Mouse (Mus musculus) c-Kit-positive CD71-positive TER-119-negative erythroid progenitor cells, embryonic 14.5 days (primary cell): ENCODE results near the gene St3gal6.

Experiments used
- DNase-seq: peaks from one replicate; pipeline ENCODE4 v3.0.0-alpha.2; 2013; ENCODE audit warnings: low read depth

The St3gal6 gene

DNA sequence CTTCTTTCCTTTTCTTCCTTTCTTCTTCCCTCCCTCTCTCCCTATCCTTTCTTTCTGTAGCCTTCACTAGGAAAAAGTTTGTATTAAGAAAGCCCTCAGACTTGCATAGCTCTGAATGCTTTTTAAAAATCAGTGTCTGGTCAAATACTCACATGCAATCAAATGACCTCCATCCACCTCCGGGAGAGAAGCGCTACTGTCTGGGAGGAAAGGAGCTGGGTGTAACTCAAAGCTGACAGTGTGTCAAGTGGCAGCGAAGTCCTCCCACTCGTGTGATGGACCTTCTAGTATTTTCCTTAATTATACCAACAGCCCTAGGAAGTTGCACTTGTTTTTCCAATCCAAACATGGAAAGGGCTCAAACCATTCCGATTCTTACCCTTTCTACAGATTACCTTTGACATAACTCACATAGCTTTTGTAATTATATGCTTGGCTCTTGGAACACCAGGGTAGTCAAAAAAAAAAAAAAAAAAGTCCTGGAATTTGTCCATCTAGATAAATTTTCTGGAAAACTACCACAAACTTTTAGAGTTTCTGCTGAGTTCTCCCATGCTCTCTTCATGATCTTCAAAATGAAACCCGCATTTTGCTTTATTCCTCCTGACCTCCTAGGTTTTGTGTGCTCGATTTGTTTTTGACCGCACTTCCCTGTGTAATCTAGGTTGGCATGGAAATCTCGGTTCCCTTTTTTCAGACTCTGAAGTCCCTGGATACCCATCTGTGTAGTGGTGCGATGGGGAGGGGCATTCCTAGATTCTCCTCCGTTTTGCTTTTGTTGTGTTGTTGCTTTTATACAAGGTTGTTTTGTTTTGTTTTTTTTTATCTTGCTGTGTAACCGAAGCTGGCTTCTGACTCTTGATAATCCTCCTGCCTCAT, at the start of gene St3gal6:
Gene St3gal6, minus strand, starts transcription at position 272 of the 879 bp plus-strand sequence.
- no peak for DNase-seq

DNA sequence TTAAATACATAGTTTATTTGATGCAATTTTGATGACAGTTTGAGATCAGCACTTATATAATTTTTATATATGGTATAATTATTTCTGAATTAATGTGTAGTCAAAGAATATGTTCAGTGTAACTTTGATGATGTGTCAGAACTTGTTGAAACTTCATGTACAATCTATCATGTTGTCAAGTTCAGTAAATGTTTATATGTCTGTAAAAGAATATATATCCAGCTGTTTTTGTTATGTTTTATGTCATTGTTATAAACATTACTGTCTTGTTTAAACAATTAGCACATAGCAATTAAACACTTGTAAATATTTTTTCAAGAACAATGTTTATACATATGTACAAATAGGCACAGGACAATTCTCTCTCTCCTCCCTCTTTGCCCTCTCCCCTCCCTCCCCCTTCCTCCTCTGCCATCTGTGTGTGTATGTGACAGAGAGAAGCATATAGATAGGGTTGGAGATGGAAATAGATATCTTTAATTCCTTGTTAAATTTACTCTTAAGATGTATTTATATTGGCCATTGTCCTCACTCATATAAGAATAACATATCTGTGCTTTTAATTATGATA, 46.7 kb upstream of the St3gal6 start:
- DNase-seq, result no peak

DNA sequence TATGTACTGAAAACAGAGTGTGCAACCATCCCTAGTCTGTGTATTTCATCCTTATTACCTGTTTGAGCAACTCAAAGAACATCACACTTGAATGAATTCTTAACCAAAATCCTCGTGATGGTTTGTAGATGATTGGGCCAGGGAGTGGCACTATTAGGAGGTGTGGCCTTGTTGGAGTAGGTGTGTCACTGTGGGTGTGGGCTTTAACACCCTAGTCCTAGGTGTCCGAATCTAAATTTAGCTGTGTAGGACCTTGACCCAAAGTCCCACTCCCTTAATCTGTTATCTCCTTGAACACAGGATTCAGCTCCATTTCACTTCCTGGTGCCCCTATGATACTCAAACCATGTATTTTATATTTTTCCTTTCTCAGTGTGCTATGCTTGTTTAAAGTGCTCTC, 37.2 kb upstream of the St3gal6 start:
- no peak for DNase-seq

DNA sequence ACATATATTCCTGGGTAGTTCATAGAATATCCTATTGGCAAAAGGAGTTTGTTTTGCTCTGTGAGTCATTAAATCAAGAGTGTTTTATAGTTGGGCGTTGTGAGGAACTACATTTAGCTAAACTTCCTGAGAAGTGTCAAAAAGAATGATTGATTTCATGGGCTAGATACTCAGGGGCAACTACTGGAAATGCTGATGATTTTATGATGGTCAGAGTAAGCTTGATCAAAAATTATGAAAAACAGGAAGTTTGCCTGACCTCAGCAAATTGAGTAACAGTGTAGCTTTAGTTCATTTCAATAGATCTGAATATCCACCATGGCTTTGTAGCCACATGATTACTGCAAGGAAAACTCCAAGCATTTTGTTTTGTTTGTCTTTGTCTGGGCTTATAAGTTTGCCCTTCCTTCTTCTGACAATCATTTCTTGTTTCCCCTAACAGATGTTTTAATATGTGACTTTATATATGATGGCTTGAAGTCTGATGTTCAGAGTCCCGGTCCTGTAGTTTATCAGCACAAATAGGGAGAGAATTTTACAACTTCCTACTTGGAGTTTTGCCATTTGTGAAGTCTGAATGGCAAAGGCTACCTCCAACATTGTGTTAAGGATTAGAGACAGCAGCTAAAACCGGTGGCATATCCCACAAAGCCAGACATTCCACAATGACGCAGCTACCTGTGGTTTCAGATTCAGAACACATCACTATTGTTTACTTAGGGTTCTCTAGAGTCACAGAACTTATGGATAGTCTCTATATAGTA, 32.2 kb upstream of the St3gal6 start:
- no peak for DNase-seq

DNA sequence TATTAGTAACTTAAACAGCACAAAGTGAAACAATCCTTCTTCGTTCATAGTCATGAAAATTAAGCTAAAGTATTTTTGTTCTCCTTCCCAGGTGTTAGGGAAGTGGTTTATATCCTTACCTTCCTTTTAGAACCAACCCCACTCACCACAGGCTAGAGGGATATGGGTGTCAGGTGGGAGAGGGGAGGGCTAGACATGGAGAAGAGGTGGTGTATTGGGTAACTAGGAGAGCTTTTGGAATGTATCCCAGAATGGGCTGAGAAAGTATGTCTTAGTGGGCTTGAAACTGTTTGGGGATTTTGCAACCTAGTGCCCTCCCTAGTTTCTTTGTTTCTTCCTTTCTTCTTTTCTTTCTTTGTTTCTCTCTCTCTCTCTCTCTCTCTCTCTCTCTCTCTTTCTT, 30.6 kb upstream of the St3gal6 start:
- DNase-seq, result no peak

DNA sequence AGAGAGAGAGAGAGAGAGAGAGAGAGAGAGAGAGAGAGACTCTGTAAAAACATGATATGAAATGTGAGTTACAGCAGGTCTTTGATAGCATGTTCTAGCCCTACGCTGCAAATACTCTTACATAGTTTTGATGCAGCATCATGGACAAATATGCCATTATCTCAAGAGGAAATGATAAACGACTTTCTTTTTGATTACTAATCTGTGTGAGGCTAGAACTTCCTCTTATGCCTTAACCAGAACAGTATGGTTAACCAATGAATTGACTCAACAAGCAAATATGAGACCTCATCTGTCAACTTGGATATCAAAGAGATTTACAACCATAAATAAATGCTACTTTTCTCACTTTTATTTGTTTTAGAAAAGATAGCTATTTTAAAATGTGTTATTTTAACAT, 24.0 kb upstream of the St3gal6 start:
- DNase-seq, result no peak

DNA sequence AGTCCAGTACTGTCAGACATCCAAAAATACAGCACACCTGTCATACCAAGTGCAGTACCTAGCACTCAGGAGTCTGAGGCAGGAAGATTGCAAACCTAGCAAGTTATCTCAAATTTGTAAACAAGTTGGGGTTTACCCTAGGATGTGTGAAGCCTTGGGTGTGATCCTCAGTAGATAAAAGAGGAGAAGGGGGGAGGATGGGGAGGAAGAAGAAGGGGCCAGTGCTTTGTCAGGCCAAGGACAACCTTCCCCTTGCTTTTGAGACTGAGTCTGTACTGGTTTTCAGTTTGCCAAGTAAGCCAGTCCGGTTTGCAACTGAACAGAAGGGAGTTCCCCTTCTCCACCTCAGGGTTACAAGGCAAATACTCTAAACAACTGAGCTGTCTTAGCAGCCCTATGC, 22.1 kb upstream of the St3gal6 start:
- no peak for DNase-seq

DNA sequence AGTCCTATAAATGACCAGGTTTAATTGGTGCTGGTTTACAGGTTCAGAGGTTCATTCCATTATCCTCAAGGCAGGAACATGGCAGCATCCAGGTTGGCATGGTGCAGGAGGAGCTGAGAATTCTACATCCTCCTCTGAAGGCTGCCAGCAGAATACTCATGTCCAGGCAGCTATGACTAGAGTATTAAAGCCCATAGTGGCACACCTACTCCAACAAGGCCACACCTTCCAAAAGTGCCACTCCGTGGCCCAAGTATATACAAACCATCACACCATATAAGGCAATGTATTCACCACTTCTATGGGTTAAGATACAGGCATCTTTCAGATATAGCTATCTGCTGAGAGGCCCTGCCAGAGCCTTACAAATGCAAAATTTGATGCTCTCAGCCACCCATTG, 15.4 kb upstream of the St3gal6 start:
- DNase-seq, result no peak

DNA sequence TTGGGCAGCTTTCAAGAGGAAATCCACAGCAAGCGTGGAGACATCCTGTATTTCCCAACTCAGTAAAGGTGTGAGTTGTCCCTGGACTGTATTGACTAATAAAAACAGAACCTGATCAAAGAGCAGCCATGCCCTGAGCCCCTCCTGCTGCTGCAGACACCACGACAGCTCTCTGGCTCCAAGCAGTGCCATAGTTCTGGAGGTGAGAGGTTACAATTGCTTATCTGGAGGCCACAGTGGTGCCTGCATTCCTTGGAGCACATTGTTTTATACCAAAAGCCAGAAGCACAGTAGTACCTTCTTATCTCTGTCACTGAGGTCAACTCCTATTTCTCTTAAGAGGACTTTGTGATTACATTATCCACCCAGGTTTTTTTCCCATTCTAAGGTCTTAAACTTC, 15.0 kb upstream of the St3gal6 start:
- DNase-seq, result no peak

DNA sequence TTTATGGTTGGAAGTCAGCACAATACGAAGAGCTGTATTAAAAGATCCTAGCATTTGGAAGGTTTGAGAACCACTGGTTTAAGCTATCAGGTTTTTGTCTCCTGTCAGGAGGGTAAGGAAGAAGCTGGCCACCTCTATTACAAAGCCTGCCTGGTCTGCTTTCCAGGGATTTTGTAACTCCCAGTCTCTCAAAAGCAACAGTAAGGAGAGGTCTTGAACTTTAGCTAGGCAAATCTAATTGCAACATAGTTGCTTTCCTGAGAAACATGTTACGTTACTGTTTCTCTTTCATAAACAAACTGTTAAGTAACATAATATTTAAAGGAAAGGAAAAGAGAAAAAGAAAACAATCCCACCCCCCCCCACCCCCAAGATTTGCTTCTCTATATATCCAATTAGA, 12.0 kb upstream of the St3gal6 start:
- DNase-seq, result no peak

DNA sequence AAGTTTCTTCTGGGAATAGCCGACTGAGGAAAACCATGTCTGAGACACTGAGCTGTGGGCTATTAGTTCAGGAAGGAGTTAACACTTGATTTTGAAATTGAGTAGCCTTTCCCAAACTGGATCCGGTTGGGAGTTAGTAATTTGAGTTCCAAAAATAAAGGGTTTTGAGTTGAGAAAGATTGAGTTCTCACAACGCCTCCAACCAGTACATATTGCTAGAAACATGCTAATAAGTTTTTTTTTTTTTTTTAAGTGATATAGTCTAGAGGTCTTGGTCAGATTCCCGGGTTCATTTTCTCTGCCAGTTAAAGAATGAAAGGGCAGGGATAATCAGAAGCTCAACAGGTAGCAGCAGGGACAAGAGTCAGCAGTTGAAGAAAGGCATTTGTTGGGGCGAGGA, 11.2 kb upstream of the St3gal6 start:
- DNase-seq, result no peak

DNA sequence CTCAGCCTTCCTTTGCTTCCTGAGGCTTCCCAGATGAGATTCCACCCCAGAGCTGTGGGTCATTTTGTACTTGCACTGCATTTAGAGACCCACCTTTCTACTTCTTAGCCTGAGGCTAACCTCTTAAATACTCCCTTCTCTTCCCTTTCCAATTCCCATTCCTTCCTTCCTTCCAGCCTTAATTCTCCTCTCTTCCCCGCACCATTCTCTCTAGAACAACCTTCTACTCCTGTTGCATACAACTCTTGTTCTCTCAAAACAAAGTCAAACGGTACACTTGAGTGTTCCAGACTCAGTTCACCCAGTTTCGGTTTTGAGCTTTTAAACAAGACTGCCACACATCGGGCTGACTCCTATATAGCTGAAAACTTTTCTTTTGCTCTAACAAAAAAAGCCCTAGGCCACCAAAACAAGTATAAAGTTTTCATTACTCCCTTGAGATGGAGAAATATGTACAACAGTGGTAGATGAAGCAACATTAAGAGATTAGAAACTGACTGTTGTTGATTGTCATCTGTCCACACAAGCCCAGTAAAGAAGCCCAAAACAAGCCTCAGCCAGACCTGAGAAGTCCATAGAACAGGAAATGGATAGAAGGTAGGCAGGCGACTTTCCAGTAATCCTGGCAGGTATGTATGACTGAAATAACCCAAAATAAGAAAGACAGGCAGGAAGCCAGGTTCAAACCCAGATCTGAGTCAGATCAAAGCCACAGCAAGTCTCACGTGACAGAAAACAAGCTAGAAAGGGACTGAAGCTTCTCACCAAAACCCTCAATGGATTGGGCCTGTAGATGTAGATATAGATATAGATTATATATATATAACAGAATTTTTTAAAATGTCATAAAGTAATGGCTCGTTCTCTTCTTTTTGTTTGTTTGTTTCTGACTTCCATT, 10.5 kb upstream of the St3gal6 start:
- no peak for DNase-seq

DNA sequence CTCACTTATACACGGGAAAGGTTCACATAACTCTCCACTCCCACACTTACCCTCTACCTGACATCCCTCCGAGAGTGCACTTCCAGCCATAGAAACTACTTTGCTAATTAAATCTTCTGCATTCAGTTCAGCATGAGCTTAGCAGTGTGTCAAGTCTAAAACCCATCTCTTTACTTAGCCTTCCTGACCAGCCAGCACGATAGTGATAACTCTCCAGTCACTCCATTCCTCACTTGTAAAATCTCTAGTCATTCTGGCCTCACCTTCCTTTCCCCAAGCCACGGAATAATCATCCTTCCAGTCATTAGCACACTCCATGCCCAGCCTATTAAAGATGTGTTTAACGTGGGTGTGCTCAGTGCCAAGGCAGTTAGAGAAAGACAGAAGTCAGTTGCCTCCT, 9.7 kb upstream of the St3gal6 start:
- no peak for DNase-seq

DNA sequence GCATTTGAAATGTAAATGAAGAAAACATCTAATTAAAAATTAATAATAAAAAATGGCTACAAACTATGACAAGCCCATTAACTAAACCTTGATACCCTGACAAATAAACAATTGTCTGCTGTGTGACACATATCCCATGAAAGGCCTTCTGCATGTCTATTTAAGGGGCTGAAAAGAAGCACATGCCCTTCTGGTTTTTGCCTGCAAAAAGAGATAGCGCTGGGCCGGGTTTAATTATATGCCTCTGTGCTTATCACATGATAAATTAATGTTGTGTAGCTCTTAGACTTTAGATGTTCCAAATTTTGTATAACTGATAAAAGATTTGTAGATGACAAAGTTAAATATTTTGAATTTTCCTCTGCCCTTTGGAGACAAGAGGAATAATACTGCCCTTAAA, 9.2 kb upstream of the St3gal6 start:
- DNase-seq, result no peak

DNA sequence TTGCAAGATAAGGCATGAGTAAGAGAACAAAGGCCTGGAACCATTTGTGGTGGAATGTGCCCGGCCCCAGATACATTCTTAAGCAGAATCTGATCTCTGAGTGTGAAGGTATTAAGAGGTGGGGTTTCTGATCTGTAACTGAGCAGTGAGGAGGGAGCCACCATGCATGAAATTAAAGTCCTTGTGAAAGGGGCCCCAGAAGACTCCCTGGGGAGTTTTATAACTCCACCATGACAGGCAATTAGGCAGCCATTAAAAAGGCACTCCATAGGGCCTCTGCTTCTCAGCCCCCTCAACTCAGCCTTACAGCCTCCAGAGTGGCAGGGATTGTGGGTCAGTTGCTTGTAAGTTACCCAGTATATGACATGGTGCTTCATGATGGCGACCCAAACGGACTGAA, 8.5 kb upstream of the St3gal6 start:
- no peak for DNase-seq

DNA sequence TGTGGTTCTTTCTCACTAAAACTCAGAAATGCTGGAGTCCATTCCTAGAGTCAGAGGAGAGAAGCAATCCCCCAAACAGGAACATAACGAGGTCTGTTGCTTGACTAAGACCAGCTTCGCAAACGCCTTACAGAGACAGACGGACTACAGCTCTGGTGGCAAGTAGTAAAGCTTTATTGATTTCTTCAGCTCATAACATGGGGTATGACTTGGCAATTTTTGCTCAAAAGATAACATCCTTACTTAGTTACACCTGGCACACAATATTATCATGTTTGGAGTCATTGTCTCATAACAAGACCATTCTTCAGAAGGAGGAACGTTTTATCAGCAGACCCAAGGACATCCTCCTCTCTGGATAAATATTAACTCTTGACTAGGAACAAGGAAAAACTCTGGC, 3.8 kb upstream of the St3gal6 start:
- no peak for DNase-seq

DNA sequence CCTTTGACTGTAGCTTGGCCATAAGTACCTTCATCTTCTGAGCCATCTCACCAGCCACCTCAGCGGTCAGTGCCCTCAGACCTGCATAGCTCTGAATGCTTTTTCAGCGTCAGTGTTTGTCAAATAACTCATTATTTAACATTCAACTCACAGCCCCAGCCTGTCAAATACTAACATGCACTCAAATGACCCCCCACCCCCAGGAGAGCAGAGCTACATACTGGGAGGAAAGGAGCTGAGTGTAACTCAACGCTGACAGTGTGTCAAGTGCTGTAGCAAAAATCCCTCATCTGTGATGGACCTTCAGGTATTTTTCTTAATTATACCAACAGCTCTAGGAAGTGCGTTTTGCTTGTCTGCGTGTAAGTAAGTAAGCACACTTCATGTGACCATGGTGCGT, 2.7 kb upstream of the St3gal6 start:
- DNase-seq, result no peak

DNA sequence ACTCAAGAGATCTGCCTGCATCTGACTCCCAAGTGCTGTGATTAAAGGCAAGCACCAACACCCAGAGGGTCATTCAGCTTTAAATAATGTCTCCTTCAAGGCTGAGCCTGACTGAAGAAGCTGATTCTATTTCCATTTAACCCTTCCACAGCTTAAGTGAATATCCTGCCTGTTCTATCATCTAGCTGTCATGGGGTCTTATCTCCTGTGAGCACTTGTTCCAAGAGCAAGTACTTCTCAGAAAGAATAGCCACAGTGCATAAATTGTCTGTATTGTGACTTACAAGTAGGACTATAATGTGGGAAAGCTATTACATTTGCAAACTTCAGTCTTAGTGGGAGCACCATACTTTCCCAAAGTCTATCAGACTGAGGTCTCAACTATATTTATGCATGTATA, 1.8 kb upstream of the St3gal6 start:
- DNase-seq, result no peak

DNA sequence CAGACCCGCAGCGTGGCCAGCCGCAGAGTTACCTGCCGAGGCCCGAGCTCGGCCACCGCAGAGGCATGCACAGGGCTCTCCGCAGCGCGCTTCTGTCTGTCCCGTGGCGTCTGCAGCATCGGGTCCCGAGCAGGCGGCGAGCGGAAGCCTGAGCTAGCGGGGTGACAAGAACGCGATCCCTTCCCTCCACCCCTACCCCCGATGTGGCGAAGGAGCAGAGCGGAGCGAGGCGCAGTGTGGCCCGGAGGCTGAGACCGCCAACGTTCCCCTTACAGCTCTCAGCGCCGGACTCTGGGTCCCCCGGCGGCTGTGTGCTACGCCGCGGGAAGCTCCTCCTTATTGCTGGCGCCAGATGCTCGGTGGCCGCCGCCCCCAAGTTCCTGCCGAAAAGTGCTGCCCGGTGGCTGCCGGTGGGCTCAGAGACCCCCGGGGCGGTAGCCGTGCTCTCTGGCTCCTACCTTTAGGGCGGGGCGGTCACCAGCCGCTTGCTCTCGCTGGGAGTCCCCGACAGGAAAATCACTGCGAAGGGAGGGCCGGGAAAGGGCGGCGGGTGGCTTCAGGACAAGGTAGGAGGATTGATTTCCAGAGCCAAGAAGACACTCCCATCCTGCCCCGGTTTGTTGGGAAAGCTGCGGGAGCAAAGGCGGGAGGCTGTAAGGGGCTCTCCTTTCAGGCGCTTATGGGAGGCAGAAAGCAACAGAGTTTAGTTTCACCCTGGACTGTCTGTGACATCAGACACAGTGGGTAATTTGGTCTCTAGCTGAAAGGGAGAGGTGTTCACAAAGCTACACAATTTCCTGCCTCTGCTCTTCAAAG, 791 bp downstream of the St3gal6 start:
- no peak for DNase-seq

DNA sequence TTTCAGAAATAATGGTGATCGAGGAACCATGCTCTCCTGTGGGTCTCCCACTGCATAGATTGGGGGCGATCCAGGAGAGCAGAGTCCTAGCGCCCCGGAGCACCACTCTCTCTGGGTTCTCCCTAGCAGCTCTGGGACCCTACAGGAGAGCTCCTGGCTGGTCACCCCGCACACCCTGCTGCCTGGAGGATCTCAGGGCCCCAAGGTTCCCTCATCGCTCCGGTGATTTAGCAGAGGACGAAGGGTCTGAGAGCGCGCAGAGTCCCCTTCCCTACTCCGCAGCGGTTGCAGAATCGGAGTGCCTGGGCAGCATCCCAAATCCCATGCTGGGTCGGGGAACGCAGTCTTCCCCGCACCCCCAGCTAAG, 1.4 kb downstream of the St3gal6 start:
- no peak for DNase-seq

DNA sequence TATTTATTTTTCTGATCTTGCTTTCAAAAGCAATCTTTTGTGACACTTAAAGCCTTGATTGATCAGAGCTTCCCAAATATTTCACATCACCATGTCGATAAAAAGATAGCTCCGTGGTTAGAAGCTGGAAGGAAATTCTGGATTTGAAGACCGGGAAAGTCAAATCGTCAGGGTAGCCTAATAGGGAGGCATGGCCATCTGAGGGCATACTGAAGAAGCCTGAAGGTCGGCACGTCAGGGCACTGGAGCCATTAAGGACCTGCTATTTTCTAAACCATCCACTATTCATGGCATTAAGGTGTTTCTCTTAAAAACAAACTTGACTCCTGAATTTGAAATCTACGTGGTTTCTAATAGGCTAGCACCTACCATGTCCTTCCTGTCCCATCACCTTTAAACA, 2.1 kb downstream of the St3gal6 start:
- DNase-seq, result no peak
